Mouse (Mus musculus) kidney, adult 9 months (tissue): ENCODE measurements at regions not wholly inside any gene's neighbourhood (a gene's known extent, or its start where the extent isn't known, plus 50 kb on each side); places are given as distances from the start of the nearest gene placed in this dataset.

ENCODE experiments used
- DNase-seq: peaks from one replicate; pipeline ENCODE4 v3.0.0; 2022

GRCm38 (mm10) chr1:19528871-19529270 lies 320.2 kb downstream of the Tfap2b start:
- DNase-seq, result no peak

GRCm38 (mm10) chr1:19531406-19531805 lies 322.7 kb downstream of the Tfap2b start:
- DNase-seq, result peak; percentile 68

- DNase-seq, result peak; percentile 54
Observed at GRCm38 (mm10) chr1:19534990-19535389, 326.3 kb downstream of the Tfap2b start.

- no peak for DNase-seq
Observed at GRCm38 (mm10) chr1:19543011-19543410, 334.3 kb downstream of the Tfap2b start.

GRCm38 (mm10) chr1:19565755-19566154 lies 357.0 kb downstream of the Tfap2b start:
- DNase-seq, result no peak

GRCm38 (mm10) chr1:19583071-19584034 lies 374.6 kb downstream of the Tfap2b start:
- DNase-seq, result no peak

GRCm38 (mm10) chr1:19605506-19605905 lies 396.8 kb downstream of the Tfap2b start:
- DNase-seq, result no peak

- DNase-seq, result no peak
Observed at GRCm38 (mm10) chr1:19615688-19616087, 407.0 kb downstream of the Tfap2b start.

- DNase-seq, result no peak
Observed at GRCm38 (mm10) chr1:19639136-19639535, 430.4 kb downstream of the Tfap2b start.

GRCm38 (mm10) chr1:19647713-19648589 lies 439.2 kb downstream of the Tfap2b start:
- no peak for DNase-seq

GRCm38 (mm10) chr1:19662142-19662541 lies 453.4 kb downstream of the Tfap2b start:
- no peak for DNase-seq

GRCm38 (mm10) chr1:19662779-19663178 lies 454.1 kb downstream of the Tfap2b start:
- no peak for DNase-seq

GRCm38 (mm10) chr1:19673448-19674396 lies 465.0 kb downstream of the Tfap2b start:
- no peak for DNase-seq

- no peak for DNase-seq
Observed at GRCm38 (mm10) chr1:19674397-19674770, 465.7 kb downstream of the Tfap2b start.

- no peak for DNase-seq
Observed at GRCm38 (mm10) chr1:19681024-19681778, 472.5 kb downstream of the Tfap2b start.
